Mouse (Mus musculus) layer of hippocampus, adult 8-10 months (tissue): ENCODE results near the gene Wfikkn1. TPM values are rescaled to one million over a fixed set of nuclear protein-coding genes. Genes with fewer than 3 reads are reported as not detected.

Experiments used
- microRNA-seq, 2 experiments: library from miRNA; unstranded; fragments of <30 nt; microRNA quantifications; one replicate each; pipeline ENCODE4 v1.2.0; 2022
- total RNA-seq, 4 experiments: library from RNA; stranded (reverse); gene quantifications; 2 replicates each; pipeline ENCODE4 v1.2.4; 2022

The Wfikkn1 gene
- total RNA-seq, 4 experiments from 2014 or later: 1.6 to 2.4 (median 1.9) TPM

Small RNA genes lying within 50 kb of the gene (microRNA-seq; reads per million reads assigned to microRNA genes)
- 2.9 to 7.1 reads per million in 2 experiments for gene Mir3082

Other genes starting within 250 kb of the Wfikkn1 start
- gene Gng13, start 163.7 kb downstream of the Wfikkn1 start, total RNA-seq: 100 to 1,000 TPM; 115 to 135 (median 117) TPM
- gene Chtf18, start 153.4 kb downstream of the Wfikkn1 start, total RNA-seq: 1 to 10 TPM; 1.3 to 4.9 (median 2.0) TPM
- 10 to 100 TPM; 51.7 to 56.8 (median 54.0) TPM for gene Rpusd1, start 153.2 kb downstream of the Wfikkn1 start, total RNA-seq
- under 1 TPM in 3 of 4 experiments, not detected in 1; 0.13 to 0.41 (median 0.23) TPM for gene Mslnl, start 144.8 kb downstream of the Wfikkn1 start, total RNA-seq
- gene Msln, start 126.5 kb downstream of the Wfikkn1 start, total RNA-seq: 1 to 10 TPM in 2 of 4 experiments, under 1 TPM in 2; 0.21 to 1.8 (median 0.92) TPM
- gene Narfl, start 107.1 kb downstream of the Wfikkn1 start, total RNA-seq: 10 to 100 TPM; 33.0 to 45.0 (median 34.2) TPM
- 100 to 1,000 TPM in 2 of 4 experiments, 10 to 100 TPM in 2; 94.5 to 130 (median 112) TPM for gene Haghl, start 95.2 kb downstream of the Wfikkn1 start, total RNA-seq
- gene Ccdc78, start 94.3 kb downstream of the Wfikkn1 start, total RNA-seq: under 1 TPM; 0.43 to 1.00 (median 0.94) TPM
- 100 to 1,000 TPM in 2 of 4 experiments, 10 to 100 TPM in 2; 93.0 to 103 (median 99.1) TPM for gene Fam173a, start 88.0 kb downstream of the Wfikkn1 start, total RNA-seq
- 1 to 10 TPM in 1 of 4 experiments, not detected in 3; 1.5 TPM for gene AC134908.4, start 85.2 kb downstream of the Wfikkn1 start, total RNA-seq
- 10 to 100 TPM; 66.8 to 93.2 (median 84.5) TPM for gene Metrn, start 83.7 kb downstream of the Wfikkn1 start, total RNA-seq
- 100 to 1,000 TPM; 532 to 577 (median 554) TPM for gene Fbxl16, start 71.8 kb downstream of the Wfikkn1 start, total RNA-seq
- 10 to 100 TPM; 22.8 to 29.0 (median 26.5) TPM for gene Wdr24, start 57.2 kb downstream of the Wfikkn1 start, total RNA-seq
- 10 to 100 TPM; 61.0 to 63.6 (median 61.8) TPM for gene Jmjd8, start 52.0 kb downstream of the Wfikkn1 start, total RNA-seq
- gene Stub1, start 47.5 kb downstream of the Wfikkn1 start, total RNA-seq: 100 to 1,000 TPM; 151 to 155 (median 152) TPM
- 10 to 100 TPM; 31.6 to 44.8 (median 40.9) TPM for gene Rhbdl1, start 43.6 kb downstream of the Wfikkn1 start, total RNA-seq
- gene Gm20683, start 39.1 kb downstream of the Wfikkn1 start, total RNA-seq: 10 to 100 TPM; 21.4 to 27.6 (median 25.7) TPM
- gene Rhot2, start 36.0 kb downstream of the Wfikkn1 start, total RNA-seq: 100 to 1,000 TPM in 1 of 4 experiments, 10 to 100 TPM in 3; 81.2 to 107 (median 93.1) TPM
- 10 to 100 TPM; 19.0 to 28.8 (median 23.6) TPM for gene Wdr90, start 19.4 kb downstream of the Wfikkn1 start, total RNA-seq
- 10 to 100 TPM; 16.9 to 26.9 (median 21.5) TPM for gene Mcrip2, start 12.1 kb downstream of the Wfikkn1 start, total RNA-seq
- 10 to 100 TPM; 37.5 to 42.2 (median 39.1) TPM for gene Mettl26, start 5.8 kb downstream of the Wfikkn1 start, total RNA-seq
- 10 to 100 TPM; 42.0 to 72.9 (median 46.4) TPM for gene Rab40c, start 38.9 kb upstream of the Wfikkn1 start, total RNA-seq
- gene Pigq, start 64.1 kb upstream of the Wfikkn1 start, total RNA-seq: 100 to 1,000 TPM; 104 to 128 (median 120) TPM
- gene Nhlrc4, start 64.1 kb upstream of the Wfikkn1 start, total RNA-seq: 1 to 10 TPM in 1 of 4 experiments, under 1 TPM in 2, not detected in 1; 0.16 to 2.8 (median 0.28) TPM
- 1 to 10 TPM in 1 of 4 experiments, under 1 TPM in 3; 0.77 to 1.2 (median 0.88) TPM for gene A930017K11Rik, start 71.7 kb upstream of the Wfikkn1 start, total RNA-seq
- gene Capn15, start 104.9 kb upstream of the Wfikkn1 start, total RNA-seq: 10 to 100 TPM; 45.4 to 61.2 (median 53.8) TPM
- 100 to 1,000 TPM in 3 of 4 experiments, 10 to 100 TPM in 1; 96.5 to 113 (median 102) TPM for gene Rab11fip3, start 188.7 kb upstream of the Wfikkn1 start, total RNA-seq
- 10 to 100 TPM; 27.6 to 31.2 (median 29.7) TPM for gene Decr2, start 209.5 kb upstream of the Wfikkn1 start, total RNA-seq
- 1 to 10 TPM; 5.1 to 6.3 (median 5.4) TPM for gene Nme4, start 214.7 kb upstream of the Wfikkn1 start, total RNA-seq
- 10 to 100 TPM; 13.8 to 16.2 (median 15.5) TPM for gene Tmem8, start 232.4 kb upstream of the Wfikkn1 start, total RNA-seq
- gene Mrpl28, start 242.6 kb upstream of the Wfikkn1 start, total RNA-seq: 10 to 100 TPM; 58.1 to 71.4 (median 62.0) TPM